Mouse (Mus musculus) forebrain, embryonic 14.5 days (tissue): ENCODE data around the gene Zbtb44. TPM values are rescaled to one million over a fixed set of nuclear protein-coding genes. Genes with fewer than 3 reads are reported as not detected.
"Not testable (repeated sequence)": the region's sequence is repeated elsewhere in the genome, so short reads cannot be mapped to it uniquely, and the experiment has no call there.

ENCODE experiments used
- ATAC-seq: fragments of 200-750 bp; cut with Nextera tagmentation; 2 replicates; pipeline ENCODE4 v1.8.0; 2017; ENCODE audit warnings: mild to moderate bottlenecking, moderate library complexity
- DNase-seq: peaks from one replicate; pipeline ENCODE4 v3.0.0-alpha.2; 2015; ENCODE audit warnings: low spot score
- H3K27ac ChIP-seq: fragments of 300-500 bp; sonication (generic); 2 replicates; pipeline ENCODE4 v1.5.1; 2014; ENCODE audit warnings: low read depth, mild to moderate bottlenecking, control low read depth, low read length, moderate library complexity
- H3K27me3 ChIP-seq: fragments of 300-500 bp; sonication (generic); replicated peaks from 2 replicates; pipeline ENCODE4 v1.6.1; 2014; ENCODE audit warnings: low read length, control low read depth, mixed read lengths; ENCODE audit not compliant: control insufficient read depth, insufficient read depth
- H3K36me3 ChIP-seq: fragments of 300-500 bp; sonication (generic); 2 replicates; pipeline ENCODE4 v1.6.1; 2014; ENCODE audit warnings: low read length, control low read depth; ENCODE audit not compliant: control insufficient read depth, insufficient read depth
- H3K4me1 ChIP-seq: fragments of 300-500 bp; sonication (generic); 2 replicates; pipeline ENCODE4 v1.6.1; 2014; ENCODE audit warnings: antibody characterized with exemption, low read length, control low read depth; ENCODE audit not compliant: control insufficient read depth, insufficient read depth
- H3K4me2 ChIP-seq: fragments of 300-500 bp; sonication (generic); 2 replicates; pipeline ENCODE4 v1.6.1; 2014; ENCODE audit warnings: mild to moderate bottlenecking, control low read depth, low read length
- H3K4me3 ChIP-seq: fragments of 300-500 bp; sonication (generic); 2 replicates; pipeline ENCODE4 v1.5.1; 2014; ENCODE audit warnings: low read depth, low read length, control low read depth
- H3K9ac ChIP-seq: fragments of 300-500 bp; sonication (generic); 2 replicates; pipeline ENCODE4 v1.6.1; 2014; ENCODE audit warnings: mild to moderate bottlenecking, low read length, control low read depth, moderate library complexity
- H3K9me3 ChIP-seq: fragments of 300-500 bp; sonication (generic); replicated peaks from 2 replicates; pipeline ENCODE4 v1.6.1; 2016; ENCODE audit warnings: low read length, control low read depth, mixed read lengths; ENCODE audit not compliant: control insufficient read depth
- WGBS: fragments of 180-500 bp; shearing (Covaris S2); extraction: QIAGEN DNeasy Blood & Tissue Kit; methylation state at CpG from one replicate; pipeline ENCODE4 v1.1.7; 2014; 5-methylcytosine and 5-hydroxymethylcytosine counted together
- polyA plus RNA-seq: library from polyadenylated mRNA; unstranded; fragments of >200 nt; fragmentation: Nextera tagmentation; extraction: Ambion mirVana; gene quantifications from 2 replicates; pipeline ENCODE4 v1.2.1, GENCODE M21; 2014

Gene Zbtb44
- polyA plus RNA-seq, 1 experiment from 2014 or later = 3.1 TPM

- no peaks in the 10 kb centered on the region for H3K27me3 ChIP-seq
- no peaks in the 10 kb centered on the region for H3K9me3 ChIP-seq
- no peaks in the 10 kb centered on the region for H3K36me3 ChIP-seq
- peak overlapping the region; percentile 94 for H3K4me3 ChIP-seq
- DNase-seq (no peak), ATAC-seq (no peak)
- H3K27ac ChIP-seq = no peak overlapping the region
- H3K9ac ChIP-seq = peak overlapping the region; percentile 95
- H3K4me2 ChIP-seq = peak overlapping the region; percentile 82
- peaks cover 5% of the 10 kb centered on the region; the same call in 1 of the 2 replicates for H3K4me1 ChIP-seq
- WGBS = 15% methylated on average over 8 of the region's 8 CpGs
Observed at GRCm38 (mm10) chr9:31031414-31031843, 985 bp downstream of the Zbtb44 start.

GRCm38 (mm10) chr9:31032546-31032945 lies 2.1 kb downstream of the Zbtb44 start:
- Histone ChIP-seq H3K36me3 (no peaks in the 10 kb centered on the region), H3K27ac (no peak overlapping the region), H3K9ac (no peak overlapping the region), H3K4me2 (peak overlapping the region; percentile 32; the same call in 1 of the 2 replicates), H3K9me3 (no peaks in the 10 kb centered on the region), H3K4me1 (peaks cover 5% of the 10 kb centered on the region; the same call in 1 of the 2 replicates), H3K27me3 (no peaks in the 10 kb centered on the region), H3K4me3 (no peak overlapping the region)
- ATAC-seq = no peak
- no peak for DNase-seq

GRCm38 (mm10) chr9:31050208-31050607 lies 19.8 kb downstream of the Zbtb44 start:
- no peaks in the 10 kb centered on the region for H3K27me3 ChIP-seq
- H3K4me1 ChIP-seq = no peaks in the 10 kb centered on the region
- H3K4me3 ChIP-seq = no peak overlapping the region
- no peak overlapping the region for H3K9ac ChIP-seq
- H3K4me2 ChIP-seq = no peak overlapping the region
- H3K27ac ChIP-seq = no peak overlapping the region
- no peaks in the 10 kb centered on the region for H3K9me3 ChIP-seq
- WGBS = 98% methylated on average over 5 of the region's 5 CpGs
- H3K36me3 ChIP-seq = 0 out of 2 replicates have a peak, but pooled peaks cover 2% of the 10 kb centered on the region
- no peak for ATAC-seq
- DNase-seq = no peak

GRCm38 (mm10) chr9:31051509-31051908 lies 21.1 kb downstream of the Zbtb44 start:
- H3K36me3 ChIP-seq, ATAC-seq, H3K27me3 ChIP-seq, H3K4me1 ChIP-seq, H3K9ac ChIP-seq, DNase-seq, H3K27ac ChIP-seq, H3K4me2 ChIP-seq, H3K9me3 ChIP-seq, H3K4me3 ChIP-seq: not testable (repeated sequence)
- 93% methylated on average over 6 of the region's 6 CpGs for WGBS

GRCm38 (mm10) chr9:31058723-31059122 lies 28.3 kb downstream of the Zbtb44 start:
- Histone ChIP-seq H3K4me3 (no peak overlapping the region), H3K4me2 (no peak overlapping the region), H3K4me1 (no peaks in the 10 kb centered on the region), H3K9ac (no peak overlapping the region), H3K9me3 (no peaks in the 10 kb centered on the region), H3K27me3 (no peaks in the 10 kb centered on the region), H3K27ac (no peak overlapping the region), H3K36me3 (peaks cover 25% of the 10 kb centered on the region; the same call in 1 of the 2 replicates)
- ATAC-seq = no peak
- WGBS = 93% methylated on average over 2 of the region's 2 CpGs
- DNase-seq = no peak

- peaks cover 17% of the 10 kb centered on the region for H3K36me3 ChIP-seq
- no peaks in the 10 kb centered on the region for H3K27me3 ChIP-seq
- no peak overlapping the region for H3K4me3 ChIP-seq
- H3K9ac ChIP-seq = no peak overlapping the region
- DNase-seq (no peak), ATAC-seq (no peak)
- no peak overlapping the region for H3K4me2 ChIP-seq
- no peaks in the 10 kb centered on the region for H3K9me3 ChIP-seq
- H3K4me1 ChIP-seq = no peaks in the 10 kb centered on the region
- 97% methylated on average over 8 of the region's 8 CpGs for WGBS
- no peak overlapping the region for H3K27ac ChIP-seq
Observed at GRCm38 (mm10) chr9:31070706-31071105, 40.3 kb downstream of the Zbtb44 start.

GRCm38 (mm10) chr9:31072256-31072655 lies 41.8 kb downstream of the Zbtb44 start:
- H3K4me2 ChIP-seq = no peak overlapping the region
- no peak overlapping the region for H3K9ac ChIP-seq
- no peaks in the 10 kb centered on the region for H3K4me1 ChIP-seq
- H3K9me3 ChIP-seq = no peaks in the 10 kb centered on the region
- 94% methylated on average over 5 of the region's 5 CpGs for WGBS
- peaks cover 4% of the 10 kb centered on the region; the same call in 1 of the 2 replicates for H3K36me3 ChIP-seq
- H3K4me3 ChIP-seq = no peak overlapping the region
- DNase-seq = no peak
- no peak for ATAC-seq
- no peak overlapping the region for H3K27ac ChIP-seq
- no peaks in the 10 kb centered on the region for H3K27me3 ChIP-seq

- 85% methylated on average over 7 of the region's 7 CpGs for WGBS
- ATAC-seq (no peak), DNase-seq (no peak)
- H3K4me1 ChIP-seq = no peaks in the 10 kb centered on the region
- H3K4me2 ChIP-seq = no peak overlapping the region
- H3K9me3 ChIP-seq = no peaks in the 10 kb centered on the region
- no peak overlapping the region for H3K27ac ChIP-seq
- H3K9ac ChIP-seq = no peak overlapping the region
- H3K36me3 ChIP-seq = no peaks in the 10 kb centered on the region; the same call in 1 of the 2 replicates
- H3K27me3 ChIP-seq = no peaks in the 10 kb centered on the region
- no peak overlapping the region for H3K4me3 ChIP-seq
Observed at GRCm38 (mm10) chr9:31073797-31074196, 43.4 kb downstream of the Zbtb44 start.

GRCm38 (mm10) chr9:31074836-31075235 lies 44.4 kb downstream of the Zbtb44 start:
- Histone ChIP-seq H3K9me3 (no peaks in the 10 kb centered on the region), H3K4me2 (no peak overlapping the region), H3K4me1 (no peaks in the 10 kb centered on the region), H3K4me3 (no peak overlapping the region), H3K27ac (no peak overlapping the region), H3K36me3 (no peaks in the 10 kb centered on the region), H3K27me3 (no peaks in the 10 kb centered on the region), H3K9ac (no peak overlapping the region)
- DNase-seq (no peak), ATAC-seq (no peak)
- WGBS = 85% methylated on average over 10 of the region's 10 CpGs
